Mouse (Mus musculus) activated CD4-positive, CD25-positive, alpha-beta regulatory T cell, adult 4 months (primary cell): ENCODE measurements around the gene Inhbc. TPM values are rescaled to one million over a fixed set of nuclear protein-coding genes. Genes with fewer than 3 reads are reported as not detected.

Experiments
- ATAC-seq: one replicate; pipeline ENCODE4 v1.8.0; 2017
- polyA plus RNA-seq, 2 experiments: library from polyadenylated mRNA; unstranded; fragments of 100-300 nt; shearing (Covaris generic); gene quantifications; one replicate each; pipeline ENCODE4 v1.2.1; 2017

The Inhbc gene
- polyA plus RNA-seq, 2 experiments from 2014 or later = not detected

- no peak for ATAC-seq
Measured at GRCm38 (mm10) chr10:127351719-127352118, 18.5 kb downstream of the Inhbc start.

DNA sequence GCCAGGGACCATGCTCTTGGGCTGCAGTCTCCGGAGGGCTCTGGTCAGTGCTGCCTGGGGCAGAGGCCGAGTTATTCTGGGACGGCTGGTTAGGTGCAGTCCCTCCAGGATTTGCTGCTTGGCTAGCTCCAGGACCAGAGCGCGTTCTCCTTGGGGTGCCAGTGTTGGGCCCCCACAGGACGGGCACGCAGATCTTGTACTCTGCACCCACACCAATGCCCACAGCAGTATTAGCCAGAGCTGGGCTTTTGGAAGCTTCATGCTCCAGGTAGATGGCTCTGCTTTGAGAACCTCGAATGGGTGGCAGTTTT lies 19.0 kb downstream of the Inhbc start:
- no peak for ATAC-seq

DNA sequence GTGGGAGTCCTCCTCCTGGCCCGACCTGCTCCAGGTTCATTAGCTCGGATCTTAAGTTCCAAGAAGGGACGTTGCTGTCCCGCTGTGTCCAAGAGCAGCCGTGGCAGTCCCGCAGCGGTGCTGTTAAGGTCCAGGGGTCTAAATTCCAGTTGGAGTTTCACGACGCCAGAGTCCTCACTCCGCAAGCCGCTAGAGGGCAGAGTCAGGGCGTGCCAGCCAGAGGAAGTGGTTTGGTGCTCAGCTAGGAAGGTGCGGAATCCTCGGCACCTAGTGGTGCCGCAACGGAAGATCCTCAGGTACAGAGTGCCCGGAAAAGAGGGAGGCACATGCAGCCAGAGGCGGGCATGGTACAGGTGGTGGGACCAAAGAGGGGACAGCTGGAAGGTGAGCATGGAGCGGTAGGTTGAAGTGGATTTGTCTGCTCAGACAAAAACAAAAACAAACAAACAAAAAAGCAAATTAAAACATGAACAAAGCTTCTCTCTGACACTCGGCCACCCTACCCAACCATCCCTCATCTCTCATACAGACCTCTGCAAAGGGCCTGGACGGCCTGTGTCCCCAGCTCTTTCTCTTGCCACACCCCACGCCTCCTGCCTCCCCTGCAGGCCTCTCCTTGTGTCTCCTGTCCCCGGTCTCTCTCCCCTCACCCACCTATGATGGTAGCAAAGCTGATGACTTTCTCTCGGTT lies 19.5 kb downstream of the Inhbc start:
- peak; percentile 99 for ATAC-seq

DNA sequence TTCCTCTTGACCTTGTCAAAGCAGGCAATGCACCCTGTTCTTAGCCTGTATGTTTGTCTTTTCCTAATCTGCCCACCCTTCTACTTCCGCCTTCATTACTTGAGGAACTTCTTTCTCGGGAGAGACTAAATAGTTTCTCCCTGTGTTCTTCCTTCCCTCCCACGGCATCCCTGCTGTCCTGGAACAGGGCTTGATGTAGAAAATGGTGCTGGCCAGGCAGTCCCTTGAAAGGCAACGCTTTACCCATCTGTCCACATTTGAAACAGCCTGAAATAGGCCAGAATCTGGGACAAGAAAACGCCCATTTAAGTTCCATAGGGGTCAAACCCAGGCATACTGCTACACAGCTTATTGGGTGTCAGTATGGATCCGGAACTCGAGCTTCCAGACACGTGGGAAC lies 20.4 kb downstream of the Inhbc start:
- ATAC-seq = no peak

DNA sequence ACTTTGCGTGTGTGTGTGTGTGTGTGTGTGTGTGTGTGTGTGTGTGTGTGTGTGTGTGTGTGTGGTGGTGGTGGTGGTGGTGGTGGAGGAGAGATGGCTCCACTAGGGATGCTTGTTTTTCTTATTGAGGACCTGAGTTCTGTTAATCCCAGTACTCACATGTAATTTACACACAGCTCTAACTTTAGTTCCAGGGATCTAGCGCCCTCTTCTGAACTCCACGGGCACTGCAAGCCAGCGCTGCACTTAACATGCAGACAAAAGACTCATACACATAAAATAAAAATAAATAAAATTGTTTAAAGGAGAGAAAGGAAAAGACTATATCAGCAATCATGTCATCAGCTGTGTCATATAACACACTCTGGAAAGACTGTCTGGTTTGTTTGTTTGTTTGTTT lies 21.3 kb downstream of the Inhbc start:
- ATAC-seq = no peak

DNA sequence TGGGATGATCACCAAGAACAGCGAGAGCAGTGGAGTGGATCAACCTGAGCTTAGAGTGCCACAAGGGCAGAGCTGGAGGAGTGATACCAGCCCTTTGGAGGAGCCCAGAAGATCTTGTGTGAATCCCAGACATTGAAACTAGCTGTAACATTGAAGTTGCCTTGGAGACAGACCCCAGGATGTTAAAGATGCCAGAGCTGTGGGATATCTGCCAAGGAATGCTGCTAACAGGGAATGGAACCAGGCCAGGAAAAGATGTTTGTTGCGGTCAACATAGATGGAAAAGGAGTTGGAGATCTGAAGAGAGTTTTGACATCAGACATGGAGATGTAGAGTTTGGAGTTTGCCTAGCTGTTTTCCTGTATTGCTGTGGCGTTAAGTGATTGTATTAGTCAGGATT lies 24.1 kb downstream of the Inhbc start:
- ATAC-seq = no peak

DNA sequence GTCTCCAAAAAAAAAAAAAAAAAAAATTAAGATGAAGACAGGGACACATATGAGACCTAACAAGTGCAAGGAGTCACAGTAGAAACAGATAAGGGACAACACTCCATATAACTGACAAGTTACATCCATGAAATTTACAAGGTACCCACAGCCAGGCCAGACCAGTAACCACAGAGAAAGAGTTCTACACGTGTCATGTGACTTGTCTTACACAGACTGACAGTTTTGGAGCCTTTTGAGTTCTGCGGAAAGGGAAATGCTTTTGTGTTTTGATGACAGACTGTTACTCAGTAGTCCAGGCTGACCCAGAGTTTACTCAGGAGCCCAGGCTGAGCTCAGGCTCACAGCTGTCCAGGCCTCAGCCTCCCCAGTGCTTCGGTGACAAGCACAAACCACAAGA lies 27.2 kb downstream of the Inhbc start:
- no peak for ATAC-seq

GRCm38 (mm10) chr10:127341891-127342639 lies 28.2 kb downstream of the Inhbc start, which contains the start of gene Gli1:
Gli1 (minus strand) TSS chr10:127341974.
- ATAC-seq = peak; percentile 63

- ATAC-seq = no peak
Measured at GRCm38 (mm10) chr10:127341360-127341690, 28.9 kb downstream of the Inhbc start.

GRCm38 (mm10) chr10:127340577-127341359 lies 29.5 kb downstream of the Inhbc start:
- no peak for ATAC-seq

- no peak for ATAC-seq
Measured at GRCm38 (mm10) chr10:127339683-127340576, 30.3 kb downstream of the Inhbc start.

GRCm38 (mm10) chr10:127338930-127339682 lies 31.1 kb downstream of the Inhbc start:
- ATAC-seq = peak; percentile 79

- ATAC-seq = peak; percentile 22
Measured at GRCm38 (mm10) chr10:127337536-127338099, 32.6 kb downstream of the Inhbc start.

DNA sequence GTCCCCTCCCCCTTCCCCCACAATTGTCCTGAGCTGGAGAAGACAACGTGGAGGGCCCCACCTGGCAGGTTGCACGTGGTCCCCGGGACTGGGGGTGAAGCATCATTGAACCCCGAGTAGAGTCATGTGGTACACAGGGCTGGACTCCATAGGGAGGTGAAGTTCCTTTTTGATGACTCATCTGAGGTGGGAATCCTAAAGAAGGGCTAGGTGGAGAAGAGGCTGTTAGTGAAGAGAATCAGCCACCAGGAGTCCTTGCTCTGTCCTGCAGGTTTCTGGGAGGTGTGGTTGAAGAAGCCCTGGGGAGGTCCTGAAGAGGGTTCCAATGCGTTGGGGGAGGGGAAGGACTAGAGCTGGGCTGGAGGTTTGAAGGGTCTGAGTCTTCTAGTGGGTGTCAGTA lies 33.3 kb downstream of the Inhbc start:
- no peak for ATAC-seq

DNA sequence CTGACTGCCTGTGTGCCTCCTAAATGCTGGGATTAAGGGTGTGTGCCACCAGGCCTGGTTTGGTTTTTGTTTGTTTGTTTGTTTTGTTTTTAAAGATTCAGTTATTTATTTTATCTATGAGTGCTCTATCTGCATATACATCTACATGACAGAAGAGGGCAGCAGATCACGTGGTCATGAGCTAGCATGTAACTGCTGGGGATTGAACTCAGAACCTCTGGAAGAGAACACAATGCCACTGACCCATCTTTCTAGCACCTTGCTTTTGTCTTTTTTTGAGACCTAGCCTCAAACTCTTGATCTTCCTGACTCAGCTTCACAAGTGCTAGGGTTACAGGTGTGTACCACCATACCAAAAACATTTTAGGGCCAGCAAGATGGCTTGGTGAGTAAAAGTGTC lies 35.0 kb downstream of the Inhbc start:
- no peak for ATAC-seq

GRCm38 (mm10) chr10:127333152-127333551 lies 37.1 kb downstream of the Inhbc start:
- no peak for ATAC-seq

DNA sequence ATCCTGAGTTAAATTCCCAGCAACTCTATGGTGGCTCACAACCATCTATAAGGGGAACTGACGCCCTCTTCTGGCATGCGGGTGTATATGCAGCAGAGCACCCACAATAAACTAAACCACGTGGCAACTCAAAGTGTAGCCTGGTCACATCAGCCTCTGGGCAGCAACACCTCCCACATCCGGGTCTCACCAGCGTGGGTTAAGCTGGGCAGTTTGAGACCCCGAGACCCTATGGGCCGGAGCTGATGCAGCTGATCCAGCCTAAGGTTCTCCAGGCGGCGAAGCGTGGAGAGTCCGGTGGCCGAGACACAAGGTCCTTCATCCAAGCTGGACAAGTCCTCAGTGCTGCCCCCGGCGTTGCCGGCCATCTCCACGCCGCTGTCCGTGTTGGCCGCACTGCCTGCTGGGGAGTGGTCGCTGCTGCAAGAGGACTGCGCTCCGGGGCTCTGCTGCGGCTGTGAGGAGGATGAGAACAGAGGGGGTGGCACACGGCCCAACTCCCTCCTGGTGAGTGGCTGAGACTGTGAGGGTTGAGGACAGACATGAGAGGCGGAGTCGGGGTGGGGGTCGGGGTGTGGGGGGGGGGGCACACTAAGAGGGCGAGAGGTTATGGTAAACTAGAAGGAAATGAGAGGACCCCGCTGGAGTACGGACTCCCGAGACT lies 37.9 kb downstream of the Inhbc start:
- ATAC-seq = peak; percentile 24

DNA sequence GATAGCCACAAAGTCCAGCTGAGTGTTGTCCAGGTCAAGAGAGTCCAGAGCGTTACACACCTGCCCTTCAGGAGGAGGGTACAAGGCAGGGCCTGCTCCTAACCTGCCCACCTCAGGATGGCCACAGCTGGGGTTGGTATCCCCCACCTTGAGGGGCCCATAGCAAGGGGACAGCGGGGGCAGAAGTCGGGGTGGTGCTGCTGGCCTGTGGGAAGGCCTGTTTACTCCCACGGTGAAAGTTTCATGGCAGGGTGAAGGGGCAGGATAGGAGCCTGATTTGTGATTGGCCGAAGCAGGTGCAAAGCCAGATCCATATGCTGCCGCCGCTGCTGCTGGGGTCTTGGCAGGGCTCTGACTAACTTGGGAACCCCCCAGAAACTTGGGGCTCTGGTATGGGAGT lies 40.0 kb downstream of the Inhbc start:
- ATAC-seq = no peak

GRCm38 (mm10) chr10:127327461-127328145 lies 42.6 kb downstream of the Inhbc start:
- no peak for ATAC-seq

- ATAC-seq = no peak
Measured at GRCm38 (mm10) chr10:127326828-127327227, 43.4 kb downstream of the Inhbc start.
